Mouse (Mus musculus): ENCODE measurements around the gene Fancc. TPM values are rescaled to one million over a fixed set of nuclear protein-coding genes. Genes with fewer than 3 reads are reported as not detected.

Fancc gene
- polyA plus RNA-seq, 2 experiments = 6.9 to 8.6 TPM

- no peaks in the 10 kb centered on the region for H3K9me3 ChIP-seq (ENCODE audit: control insufficient read depth, low read length)
- 71% methylated on average over 5 of the region's 5 CpGs for WGBS (ENCODE audit: insufficient replicate concordance)
- no peak overlapping the region for H3K9ac ChIP-seq (replicated peaks)
- H3K4me2 ChIP-seq (ENCODE audit: low read depth) = no peak overlapping the region
- TF ChIP-seq CTCF (IDR thresholded peaks at IDR 0.05; ENCODE audit: low read depth) (no peak), EP300 (IDR thresholded peaks at IDR 0.05; ENCODE audit: low read depth) (no peak)
- H3K27ac ChIP-seq = no peak overlapping the region
- no peaks in the 10 kb centered on the region for H3K27me3 ChIP-seq (ENCODE audit: control insufficient read depth, insufficient read depth, low read length)
- ATAC-seq (ENCODE audit: insufficient read depth) (no peak), DNase-seq (ENCODE audit: low read depth in 3 of 3, low spot score in 3 of 3) (no peak)
- no peaks in the 10 kb centered on the region for H3K4me1 ChIP-seq (replicated peaks; ENCODE audit: control insufficient read depth in 2 of 2, insufficient read depth in 2 of 2, low read length in 1 of 2)
- H3K4me3 ChIP-seq (ENCODE audit: insufficient read depth in 1 of 2, low read depth in 2 of 2, low read length in 2 of 2) = no peak overlapping the region
- H3K36me3 ChIP-seq (replicated peaks; ENCODE audit: control insufficient read depth, insufficient read depth, low read depth) = no peaks in the 10 kb centered on the region
These were observed 190.3 kb downstream of the Fancc start for GRCm38 (mm10) chr13:63306768-63307167.

GRCm38 (mm10) chr13:63305160-63306011 lies 191.7 kb downstream of the Fancc start:
- no peaks in the 10 kb centered on the region for H3K9me3 ChIP-seq (ENCODE audit: control insufficient read depth, low read length)
- no peaks in the 10 kb centered on the region; the same call in none of the 2 replicates for H3K36me3 ChIP-seq (replicated peaks; ENCODE audit: control insufficient read depth, insufficient read depth, low read depth)
- H3K4me1 ChIP-seq (replicated peaks; ENCODE audit: control insufficient read depth in 2 of 2, insufficient read depth in 2 of 2, low read length in 1 of 2) = no peaks in the 10 kb centered on the region
- 74% methylated on average over 16 of the region's 16 CpGs for WGBS (ENCODE audit: insufficient replicate concordance)
- no peak overlapping the region for H3K27ac ChIP-seq
- H3K27me3 ChIP-seq (ENCODE audit: control insufficient read depth, insufficient read depth, low read length) = no peaks in the 10 kb centered on the region
- no peak overlapping the region for H3K4me3 ChIP-seq (ENCODE audit: insufficient read depth in 1 of 2, low read depth in 2 of 2, low read length in 2 of 2)
- no peak overlapping the region for H3K4me2 ChIP-seq (ENCODE audit: low read depth)
- no peak overlapping the region for H3K9ac ChIP-seq (replicated peaks)
- TF ChIP-seq EP300 (IDR thresholded peaks at IDR 0.05; ENCODE audit: low read depth) = no peak
- TF ChIP-seq CTCF (IDR thresholded peaks at IDR 0.05; ENCODE audit: low read depth) = no peak
- ATAC-seq (ENCODE audit: insufficient read depth) = 0 out of 2 replicates have a peak, but pooled peaks have one; percentile 19
- DNase-seq (ENCODE audit: low read depth in 3 of 3, low spot score in 3 of 3) = no peak

GRCm38 (mm10) chr13:63304799-63305159 lies 192.3 kb downstream of the Fancc start:
- no peak overlapping the region for H3K27ac ChIP-seq
- TF ChIP-seq CTCF (IDR thresholded peaks at IDR 0.05; ENCODE audit: low read depth) = no peak
- no peak for TF ChIP-seq EP300 (IDR thresholded peaks at IDR 0.05; ENCODE audit: low read depth)
- H3K9ac ChIP-seq (replicated peaks) = no peak overlapping the region
- H3K4me1 ChIP-seq (replicated peaks; ENCODE audit: control insufficient read depth in 2 of 2, insufficient read depth in 2 of 2, low read length in 1 of 2) = no peaks in the 10 kb centered on the region
- no peak overlapping the region for H3K4me2 ChIP-seq (ENCODE audit: low read depth)
- DNase-seq (ENCODE audit: low read depth in 3 of 3, low spot score in 3 of 3) (no peak), ATAC-seq (ENCODE audit: insufficient read depth) (no peak)
- no peak overlapping the region for H3K4me3 ChIP-seq (ENCODE audit: insufficient read depth in 1 of 2, low read depth in 2 of 2, low read length in 2 of 2)
- 75% methylated on average over 3 of the region's 3 CpGs for WGBS (ENCODE audit: insufficient replicate concordance)
- H3K36me3 ChIP-seq (replicated peaks; ENCODE audit: control insufficient read depth, insufficient read depth, low read depth) = no peaks in the 10 kb centered on the region; the same call in none of the 2 replicates
- no peaks in the 10 kb centered on the region for H3K27me3 ChIP-seq (ENCODE audit: control insufficient read depth, insufficient read depth, low read length)
- no peaks in the 10 kb centered on the region for H3K9me3 ChIP-seq (ENCODE audit: control insufficient read depth, low read length)

- H3K27me3 ChIP-seq (ENCODE audit: control insufficient read depth, insufficient read depth, low read length) = no peaks in the 10 kb centered on the region
These were observed 192.8 kb downstream of the Fancc start for GRCm38 (mm10) chr13:63304124-63304792.

DNA sequence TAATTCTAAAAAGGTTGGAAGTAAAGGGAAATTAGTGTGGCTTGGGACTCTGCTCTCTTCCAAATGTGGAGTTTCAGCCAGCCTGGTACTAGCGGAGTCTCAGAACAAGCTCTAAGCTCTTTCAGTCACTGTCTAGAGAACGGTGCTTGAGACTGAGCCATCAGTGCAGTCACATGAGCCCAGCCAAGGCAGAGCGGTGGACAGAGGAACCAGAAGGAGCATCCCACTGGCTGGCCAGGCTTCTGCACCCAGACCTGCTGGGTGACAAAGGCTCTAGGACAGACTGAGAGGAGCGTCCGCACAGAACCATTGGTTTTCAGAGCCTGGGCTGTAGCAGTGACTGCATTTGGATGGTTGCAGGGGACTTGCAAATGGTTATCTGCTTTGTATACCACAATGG lies 194.7 kb downstream of the Fancc start:
- Histone ChIP-seq H3K9ac (replicated peaks) (no peak overlapping the region), H3K9me3 (ENCODE audit: control insufficient read depth, low read length) (no peaks in the 10 kb centered on the region), H3K4me3 (ENCODE audit: insufficient read depth in 1 of 2, low read depth in 2 of 2, low read length in 2 of 2) (no peak overlapping the region), H3K4me1 (replicated peaks; ENCODE audit: control insufficient read depth in 2 of 2, insufficient read depth in 2 of 2, low read length in 1 of 2) (no peaks in the 10 kb centered on the region), H3K27ac (no peak overlapping the region), H3K4me2 (ENCODE audit: low read depth) (no peak overlapping the region), H3K36me3 (replicated peaks; ENCODE audit: control insufficient read depth, insufficient read depth, low read depth) (peaks cover 6% of the 10 kb centered on the region), H3K27me3 (ENCODE audit: control insufficient read depth, insufficient read depth, low read length) (no peaks in the 10 kb centered on the region)
- TF ChIP-seq EP300 (IDR thresholded peaks at IDR 0.05; ENCODE audit: low read depth) (no peak), CTCF (IDR thresholded peaks at IDR 0.05; ENCODE audit: low read depth) (no peak)
- DNase-seq (ENCODE audit: low read depth in 3 of 3, low spot score in 3 of 3) = no peak
- no peak for ATAC-seq (ENCODE audit: insufficient read depth)
- 85% methylated on average over 5 of the region's 5 CpGs for WGBS (ENCODE audit: insufficient replicate concordance)

More at GRCm38 (mm10) chr13:63304124-63304792, 192.8 kb downstream of the Fancc start:
- 67% methylated on average over 6 of the region's 6 CpGs for WGBS (ENCODE audit: insufficient replicate concordance)
- no peak for ATAC-seq (ENCODE audit: insufficient read depth)
- H3K27ac ChIP-seq = no peak overlapping the region
- no peaks in the 10 kb centered on the region; the same call in none of the 2 replicates for H3K36me3 ChIP-seq (replicated peaks; ENCODE audit: control insufficient read depth, insufficient read depth, low read depth)
- DNase-seq (ENCODE audit: low read depth in 3 of 3, low spot score in 3 of 3) = no peak
- no peaks in the 10 kb centered on the region for H3K9me3 ChIP-seq (ENCODE audit: control insufficient read depth, low read length)
- H3K4me3 ChIP-seq (ENCODE audit: insufficient read depth in 1 of 2, low read depth in 2 of 2, low read length in 2 of 2) = no peak overlapping the region
- H3K4me1 ChIP-seq (replicated peaks; ENCODE audit: control insufficient read depth in 2 of 2, insufficient read depth in 2 of 2, low read length in 1 of 2) = no peaks in the 10 kb centered on the region
- no peak overlapping the region for H3K9ac ChIP-seq (replicated peaks)
- H3K4me2 ChIP-seq (ENCODE audit: low read depth) = no peak overlapping the region
- TF ChIP-seq CTCF (IDR thresholded peaks at IDR 0.05; ENCODE audit: low read depth) = no peak
- no peak for TF ChIP-seq EP300 (IDR thresholded peaks at IDR 0.05; ENCODE audit: low read depth)
